Mouse (Mus musculus) hindbrain, embryonic 12.5 days (tissue): ENCODE data around the gene 2810004N23Rik. TPM values are rescaled to one million over a fixed set of nuclear protein-coding genes. Genes with fewer than 3 reads are reported as not detected.

ENCODE experiments used
- ATAC-seq: fragments of 200-750 bp; cut with Nextera tagmentation; 2 replicates; pipeline ENCODE4 v1.8.0; 2017; ENCODE audit warnings: moderate TSS enrichment; ENCODE audit not compliant: low FRiP score
- H3K27ac ChIP-seq: fragments of 300-500 bp; sonication (generic); 2 replicates; pipeline ENCODE4 v1.5.1; 2016; ENCODE audit warnings: mild to moderate bottlenecking
- H3K27me3 ChIP-seq: fragments of 300-500 bp; sonication (generic); 2 replicates; pipeline ENCODE4 v1.6.1; 2016; ENCODE audit warnings: mild to moderate bottlenecking
- H3K36me3 ChIP-seq: fragments of 300-500 bp; sonication (generic); 2 replicates; pipeline ENCODE4 v1.6.1; 2016; ENCODE audit warnings: mild to moderate bottlenecking
- H3K4me1 ChIP-seq: fragments of 300-500 bp; sonication (generic); 2 replicates; pipeline ENCODE4 v1.6.1; 2016
- H3K4me2 ChIP-seq: fragments of 300-500 bp; sonication (generic); replicated peaks from 2 replicates; pipeline ENCODE4 v1.6.1; 2016; ENCODE audit warnings: mild to moderate bottlenecking
- H3K4me3 ChIP-seq: fragments of 300-500 bp; sonication (generic); 2 replicates; pipeline ENCODE4 v1.5.1; 2016; ENCODE audit warnings: mild to moderate bottlenecking
- H3K9ac ChIP-seq: fragments of 300-500 bp; sonication (generic); 2 replicates; pipeline ENCODE4 v1.6.1; 2016; ENCODE audit warnings: mild to moderate bottlenecking, moderate library complexity
- H3K9me3 ChIP-seq: fragments of 300-500 bp; sonication (generic); replicated peaks from 2 replicates; pipeline ENCODE4 v1.6.1; 2016; ENCODE audit warnings: mild to moderate bottlenecking
- WGBS: fragments of 180-500 bp; shearing (Covaris S2); methylation state at CpG from one replicate; pipeline ENCODE4 v1.1.7; 2016; 5-methylcytosine and 5-hydroxymethylcytosine counted together
- polyA plus RNA-seq: library from polyadenylated mRNA; unstranded; fragments of >200 nt; fragmentation: Nextera tagmentation; extraction: Ambion mirVana; gene quantifications from 2 replicates; pipeline ENCODE4 v1.2.1, GENCODE M21; 2016

2810004N23Rik gene
- polyA plus RNA-seq, 1 experiment from 2014 or later: 43.9 TPM

GRCm38 (mm10) chr8:124892596-124892995, 29.7 kb upstream of the 2810004N23Rik start:
- WGBS: 75% methylated on average over 3 of the region's 3 CpGs

GRCm38 (mm10) chr8:124888385-124888784, 25.5 kb upstream of the 2810004N23Rik start:
- no peak for ATAC-seq
- Histone ChIP-seq H3K4me3 (no peak overlapping the region), H3K9me3 (no peaks in the 10 kb centered on the region), H3K36me3 (peaks cover 84% of the 10 kb centered on the region), H3K27ac (no peak overlapping the region), H3K4me2 (no peak overlapping the region), H3K9ac (no peak overlapping the region), H3K4me1 (0 out of 2 replicates have a peak, but pooled peaks cover 3% of the 10 kb centered on the region), H3K27me3 (no peaks in the 10 kb centered on the region)
- WGBS: 96% methylated on average over 5 of the region's 5 CpGs

More at GRCm38 (mm10) chr8:124892596-124892995, 29.7 kb upstream of the 2810004N23Rik start:
- no peak overlapping the region for H3K4me3 ChIP-seq
- peaks cover 68% of the 10 kb centered on the region for H3K36me3 ChIP-seq
- peaks cover 28% of the 10 kb centered on the region for H3K4me1 ChIP-seq
- no peak for ATAC-seq
- H3K27me3 ChIP-seq: no peaks in the 10 kb centered on the region
- H3K9me3 ChIP-seq: no peaks in the 10 kb centered on the region
- H3K27ac ChIP-seq: no peak overlapping the region
- H3K4me2 ChIP-seq: no peak overlapping the region
- no peak overlapping the region for H3K9ac ChIP-seq

- peaks cover 92% of the 10 kb centered on the region for H3K36me3 ChIP-seq
- H3K4me2 ChIP-seq: no peak overlapping the region
- no peak for ATAC-seq
These were observed 16.1 kb upstream of the 2810004N23Rik start for GRCm38 (mm10) chr8:124878946-124879526.

GRCm38 (mm10) chr8:124878141-124878540, 15.2 kb upstream of the 2810004N23Rik start:
- Histone ChIP-seq H3K27ac (no peak overlapping the region), H3K4me1 (no peaks in the 10 kb centered on the region), H3K4me3 (no peak overlapping the region), H3K9ac (no peak overlapping the region), H3K36me3 (peaks cover 92% of the 10 kb centered on the region), H3K27me3 (no peaks in the 10 kb centered on the region), H3K4me2 (no peak overlapping the region), H3K9me3 (no peaks in the 10 kb centered on the region)
- 85% methylated on average over 5 of the region's 5 CpGs for WGBS
- no peak for ATAC-seq

More at GRCm38 (mm10) chr8:124878946-124879526, 16.1 kb upstream of the 2810004N23Rik start:
- Histone ChIP-seq H3K27me3 (no peaks in the 10 kb centered on the region), H3K27ac (no peak overlapping the region), H3K9me3 (no peaks in the 10 kb centered on the region), H3K9ac (no peak overlapping the region), H3K4me3 (no peak overlapping the region), H3K4me1 (no peaks in the 10 kb centered on the region)
- WGBS: 93% methylated on average over 10 of the region's 10 CpGs

GRCm38 (mm10) chr8:124872690-124873089, 9.8 kb upstream of the 2810004N23Rik start:
- Histone ChIP-seq H3K4me1 (no peaks in the 10 kb centered on the region), H3K9ac (no peak overlapping the region), H3K9me3 (no peaks in the 10 kb centered on the region), H3K27ac (no peak overlapping the region), H3K27me3 (no peaks in the 10 kb centered on the region), H3K4me2 (no peak overlapping the region), H3K36me3 (peaks cover 64% of the 10 kb centered on the region), H3K4me3 (no peak overlapping the region)
- no peak for ATAC-seq
- WGBS: 92% methylated on average over 5 of the region's 5 CpGs

GRCm38 (mm10) chr8:124872081-124872480, 9.2 kb upstream of the 2810004N23Rik start:
- no peaks in the 10 kb centered on the region for H3K9me3 ChIP-seq
- peaks cover 61% of the 10 kb centered on the region for H3K36me3 ChIP-seq
- H3K4me2 ChIP-seq: no peak overlapping the region
- ATAC-seq: no peak
- H3K4me3 ChIP-seq: no peak overlapping the region
- peaks cover 3% of the 10 kb centered on the region; the same call in 1 of the 2 replicates for H3K4me1 ChIP-seq
- no peaks in the 10 kb centered on the region for H3K27me3 ChIP-seq
- WGBS: 92% methylated on average over 7 of the region's 7 CpGs
- H3K9ac ChIP-seq: no peak overlapping the region
- H3K27ac ChIP-seq: no peak overlapping the region

- WGBS: 90% methylated on average over 7 of the region's 7 CpGs
- H3K36me3 ChIP-seq: peaks cover 56% of the 10 kb centered on the region
- H3K9me3 ChIP-seq: no peaks in the 10 kb centered on the region
- no peak for ATAC-seq
- H3K4me3 ChIP-seq: no peak overlapping the region
- no peaks in the 10 kb centered on the region for H3K27me3 ChIP-seq
- peaks cover 4% of the 10 kb centered on the region; the same call in 1 of the 2 replicates for H3K4me1 ChIP-seq
- H3K9ac ChIP-seq: no peak overlapping the region
- no peak overlapping the region for H3K4me2 ChIP-seq
- no peak overlapping the region for H3K27ac ChIP-seq
These were observed 8.6 kb upstream of the 2810004N23Rik start for GRCm38 (mm10) chr8:124871474-124871873.

GRCm38 (mm10) chr8:124869708-124870107, 6.8 kb upstream of the 2810004N23Rik start:
- H3K4me1 ChIP-seq: peaks cover 4% of the 10 kb centered on the region; the same call in 1 of the 2 replicates
- WGBS: 89% methylated on average over 6 of the region's 6 CpGs
- H3K9me3 ChIP-seq: no peaks in the 10 kb centered on the region
- no peak overlapping the region for H3K4me2 ChIP-seq
- H3K9ac ChIP-seq: no peak overlapping the region
- ATAC-seq: no peak
- no peak overlapping the region for H3K27ac ChIP-seq
- peaks cover 43% of the 10 kb centered on the region for H3K36me3 ChIP-seq
- no peak overlapping the region for H3K4me3 ChIP-seq
- H3K27me3 ChIP-seq: no peaks in the 10 kb centered on the region

- Histone ChIP-seq H3K4me1 (peaks cover 14% of the 10 kb centered on the region), H3K4me2 (no peak overlapping the region), H3K27ac (no peak overlapping the region), H3K9me3 (no peaks in the 10 kb centered on the region), H3K36me3 (peaks cover 18% of the 10 kb centered on the region), H3K27me3 (no peaks in the 10 kb centered on the region), H3K4me3 (no peak overlapping the region), H3K9ac (no peak overlapping the region)
- ATAC-seq: no peak
- 80% methylated on average over 2 of the region's 2 CpGs for WGBS
These were observed 4.2 kb upstream of the 2810004N23Rik start for GRCm38 (mm10) chr8:124867126-124867525.

- Histone ChIP-seq H3K27ac (no peak overlapping the region), H3K4me1 (peaks cover 17% of the 10 kb centered on the region), H3K4me2 (no peak overlapping the region), H3K27me3 (no peaks in the 10 kb centered on the region), H3K9me3 (no peaks in the 10 kb centered on the region), H3K4me3 (no peak overlapping the region), H3K9ac (no peak overlapping the region), H3K36me3 (peaks cover 14% of the 10 kb centered on the region)
- ATAC-seq: no peak
- WGBS: 83% methylated on average over 3 of the region's 3 CpGs
These were observed 3.7 kb upstream of the 2810004N23Rik start for GRCm38 (mm10) chr8:124866669-124867068.

GRCm38 (mm10) chr8:124863729-124864128, 809 bp upstream of the 2810004N23Rik start:
- no peaks in the 10 kb centered on the region for H3K9me3 ChIP-seq
- no peak overlapping the region for H3K27ac ChIP-seq
- peaks cover 17% of the 10 kb centered on the region for H3K4me1 ChIP-seq
- peak overlapping the region; percentile 94 for H3K4me3 ChIP-seq
- H3K36me3 ChIP-seq: peaks cover 23% of the 10 kb centered on the region
- H3K4me2 ChIP-seq: peak overlapping the region; percentile 83
- peak overlapping the region; percentile 94 for H3K9ac ChIP-seq
- ATAC-seq: no peak
- WGBS: 24% methylated on average over 8 of the region's 8 CpGs
- H3K27me3 ChIP-seq: no peaks in the 10 kb centered on the region

- H3K36me3 ChIP-seq: peaks cover 28% of the 10 kb centered on the region
- peak overlapping the region; percentile 83 for H3K4me2 ChIP-seq
These were observed 300 bp upstream of the 2810004N23Rik start for GRCm38 (mm10) chr8:124863163-124863677.

GRCm38 (mm10) chr8:124860188-124860587, 2.7 kb downstream of the 2810004N23Rik start:
- 84% methylated on average over 3 of the region's 3 CpGs for WGBS
- peaks cover 13% of the 10 kb centered on the region for H3K4me1 ChIP-seq
- no peak overlapping the region for H3K4me3 ChIP-seq
- H3K9me3 ChIP-seq: no peaks in the 10 kb centered on the region
- no peak overlapping the region for H3K27ac ChIP-seq
- H3K27me3 ChIP-seq: no peaks in the 10 kb centered on the region
- no peak overlapping the region for H3K4me2 ChIP-seq
- peaks cover 52% of the 10 kb centered on the region for H3K36me3 ChIP-seq
- ATAC-seq: no peak
- H3K9ac ChIP-seq: no peak overlapping the region

More at GRCm38 (mm10) chr8:124863163-124863677, 300 bp upstream of the 2810004N23Rik start:
- H3K9me3 ChIP-seq: no peaks in the 10 kb centered on the region
- no peaks in the 10 kb centered on the region for H3K27me3 ChIP-seq
- peaks cover 17% of the 10 kb centered on the region for H3K4me1 ChIP-seq
- H3K9ac ChIP-seq: peak overlapping the region; percentile 94
- peak overlapping the region; percentile 92 for H3K27ac ChIP-seq
- 0% methylated on average over 33 of the region's 33 CpGs for WGBS
- peak; percentile 88 for ATAC-seq
- peak overlapping the region; percentile 94 for H3K4me3 ChIP-seq
